Mouse (Mus musculus) stomach, embryonic 16.5 days (tissue): Measurements from ENCODE around the gene Sbf2. TPM values are rescaled to one million over a fixed set of nuclear protein-coding genes. Genes with fewer than 3 reads are reported as not detected.

Source experiments
- ATAC-seq: fragments of 200-750 bp; cut with Nextera tagmentation; 2 replicates; pipeline ENCODE4 v1.8.0; 2017; ENCODE audit warnings: moderate number of reproducible peaks, moderate TSS enrichment; ENCODE audit not compliant: insufficient read depth, low FRiP score
- H3K27ac ChIP-seq: fragments of 300-500 bp; sonication (generic); 2 replicates; pipeline ENCODE4 v1.5.1; 2014; ENCODE audit warnings: low read length
- H3K27me3 ChIP-seq: fragments of 300-500 bp; sonication (generic); 2 replicates; pipeline ENCODE4 v1.6.1; 2014; ENCODE audit warnings: low read length, control low read depth, mixed read lengths; ENCODE audit not compliant: control insufficient read depth, insufficient read depth
- H3K36me3 ChIP-seq: fragments of 300-500 bp; sonication (generic); 2 replicates; pipeline ENCODE4 v1.6.1; 2014; ENCODE audit warnings: low read length; ENCODE audit not compliant: control insufficient read depth, insufficient read depth
- H3K4me1 ChIP-seq: fragments of 300-500 bp; sonication (generic); 2 replicates; pipeline ENCODE4 v1.6.1; 2014; ENCODE audit warnings: low read length, control low read depth, mixed read lengths; ENCODE audit not compliant: control insufficient read depth, insufficient read depth
- H3K4me2 ChIP-seq: fragments of 300-500 bp; sonication (generic); 2 replicates; pipeline ENCODE4 v1.6.1; 2014; ENCODE audit warnings: low read depth, low read length, mixed read lengths
- H3K4me3 ChIP-seq: fragments of 300-500 bp; sonication (generic); replicated peaks from 2 replicates; pipeline ENCODE4 v1.5.1; 2014; ENCODE audit warnings: mild to moderate bottlenecking, low read length
- H3K9ac ChIP-seq: fragments of 300-500 bp; sonication (generic); 2 replicates; pipeline ENCODE4 v1.6.1; 2014; ENCODE audit warnings: low read length
- H3K9me3 ChIP-seq: fragments of 300-500 bp; sonication (generic); replicated peaks from 2 replicates; pipeline ENCODE4 v1.6.1; 2016; ENCODE audit warnings: low read length, control low read depth; ENCODE audit not compliant: control insufficient read depth
- WGBS: fragments of 180-500 bp; shearing (Covaris S2); extraction: QIAGEN DNeasy Blood & Tissue Kit; methylation state at CpG from one replicate; pipeline ENCODE4 v1.1.7; 2014; 5-methylcytosine and 5-hydroxymethylcytosine counted together
- polyA plus RNA-seq: library from polyadenylated mRNA; unstranded; fragments of >200 nt; fragmentation: Nextera tagmentation; extraction: Ambion mirVana; gene quantifications from 2 replicates; pipeline ENCODE4 v1.2.1, GENCODE M21; 2015

Sbf2 gene
- polyA plus RNA-seq, 1 experiment from 2014 or later = 31.6 TPM

GRCm38 (mm10) chr7:110288191-110288604 lies 326.5 kb downstream of the Sbf2 start:
- H3K27ac ChIP-seq = peak overlapping the region; percentile 85
- H3K36me3 ChIP-seq = no peaks in the 10 kb centered on the region
- H3K4me2 ChIP-seq = no peak overlapping the region
- peaks cover 5% of the 10 kb centered on the region; the same call in 1 of the 2 replicates for H3K9me3 ChIP-seq
- no peak overlapping the region for H3K4me3 ChIP-seq
- WGBS = 77% methylated on average over 4 of the region's 4 CpGs
- H3K4me1 ChIP-seq = peaks cover 20% of the 10 kb centered on the region
- peak overlapping the region; percentile 33; the same call in 1 of the 2 replicates for H3K9ac ChIP-seq
- peak; percentile 86 for ATAC-seq
- H3K27me3 ChIP-seq = no peaks in the 10 kb centered on the region

- ATAC-seq = no peak
- H3K27me3 ChIP-seq = no peaks in the 10 kb centered on the region
- no peak overlapping the region for H3K4me3 ChIP-seq
- peak overlapping the region; percentile 33 for H3K9ac ChIP-seq
- peaks cover 20% of the 10 kb centered on the region for H3K4me1 ChIP-seq
- 54% methylated on average over 8 of the region's 8 CpGs for WGBS
- H3K36me3 ChIP-seq = no peaks in the 10 kb centered on the region
- no peak overlapping the region for H3K4me2 ChIP-seq
- peaks cover 2% of the 10 kb centered on the region; the same call in 1 of the 2 replicates for H3K9me3 ChIP-seq
- H3K27ac ChIP-seq = peak overlapping the region; percentile 85
Observed at GRCm38 (mm10) chr7:110287476-110288071, 327.1 kb downstream of the Sbf2 start.

GRCm38 (mm10) chr7:110286838-110287475 lies 327.8 kb downstream of the Sbf2 start:
- 5% methylated on average over 12 of the region's 12 CpGs for WGBS
- peak; percentile 74 for ATAC-seq
- Histone ChIP-seq H3K4me1 (peaks cover 20% of the 10 kb centered on the region), H3K27ac (no peak overlapping the region), H3K36me3 (no peaks in the 10 kb centered on the region), H3K9me3 (no peaks in the 10 kb centered on the region), H3K4me2 (no peak overlapping the region), H3K9ac (peak overlapping the region; percentile 6; the same call in 1 of the 2 replicates), H3K4me3 (no peak overlapping the region), H3K27me3 (no peaks in the 10 kb centered on the region)

GRCm38 (mm10) chr7:110286198-110286732 lies 328.5 kb downstream of the Sbf2 start:
- Histone ChIP-seq H3K36me3 (no peaks in the 10 kb centered on the region), H3K27me3 (no peaks in the 10 kb centered on the region), H3K9me3 (no peaks in the 10 kb centered on the region), H3K27ac (no peak overlapping the region), H3K4me1 (peaks cover 20% of the 10 kb centered on the region), H3K4me3 (no peak overlapping the region), H3K9ac (no peak overlapping the region), H3K4me2 (no peak overlapping the region)
- ATAC-seq = no peak
- 79% methylated on average over 8 of the region's 8 CpGs for WGBS

GRCm38 (mm10) chr7:110285849-110286151 lies 328.9 kb downstream of the Sbf2 start:
- H3K27me3 ChIP-seq = no peaks in the 10 kb centered on the region
- no peak overlapping the region for H3K4me2 ChIP-seq
- H3K4me1 ChIP-seq = peaks cover 20% of the 10 kb centered on the region
- no peak overlapping the region for H3K27ac ChIP-seq
- no peak for ATAC-seq
- H3K9ac ChIP-seq = no peak overlapping the region
- no peaks in the 10 kb centered on the region for H3K36me3 ChIP-seq
- no peaks in the 10 kb centered on the region for H3K9me3 ChIP-seq
- no peak overlapping the region for H3K4me3 ChIP-seq
- WGBS = 84% methylated on average over 3 of the region's 3 CpGs

- H3K27ac ChIP-seq = no peak overlapping the region
- H3K27me3 ChIP-seq = no peaks in the 10 kb centered on the region
- no peak overlapping the region for H3K4me3 ChIP-seq
- no peaks in the 10 kb centered on the region for H3K9me3 ChIP-seq
- no peak for ATAC-seq
- peaks cover 20% of the 10 kb centered on the region for H3K4me1 ChIP-seq
- no peaks in the 10 kb centered on the region for H3K36me3 ChIP-seq
- WGBS = 89% methylated on average over 12 of the region's 12 CpGs
- H3K4me2 ChIP-seq = no peak overlapping the region
- no peak overlapping the region for H3K9ac ChIP-seq
Observed at GRCm38 (mm10) chr7:110285076-110285848, 329.5 kb downstream of the Sbf2 start.

GRCm38 (mm10) chr7:110283484-110284275 lies 331.0 kb downstream of the Sbf2 start:
- peaks cover 17% of the 10 kb centered on the region for H3K4me1 ChIP-seq
- H3K27ac ChIP-seq = no peak overlapping the region
- H3K36me3 ChIP-seq = no peaks in the 10 kb centered on the region
- H3K9me3 ChIP-seq = no peaks in the 10 kb centered on the region
- no peaks in the 10 kb centered on the region for H3K27me3 ChIP-seq
- ATAC-seq = no peak
- WGBS = 83% methylated on average over 6 of the region's 6 CpGs
- no peak overlapping the region for H3K4me2 ChIP-seq
- no peak overlapping the region for H3K9ac ChIP-seq
- H3K4me3 ChIP-seq = no peak overlapping the region

- Histone ChIP-seq H3K27me3 (no peaks in the 10 kb centered on the region), H3K36me3 (no peaks in the 10 kb centered on the region), H3K4me3 (no peak overlapping the region), H3K9me3 (no peaks in the 10 kb centered on the region), H3K4me1 (peaks cover 8% of the 10 kb centered on the region), H3K27ac (no peak overlapping the region), H3K4me2 (no peak overlapping the region), H3K9ac (no peak overlapping the region)
- WGBS = 82% methylated on average over 11 of the region's 11 CpGs
- ATAC-seq = no peak
Observed at GRCm38 (mm10) chr7:110282797-110283196, 331.9 kb downstream of the Sbf2 start.
